Mouse (Mus musculus) megakaryocyte, embryonic 14.5 days (primary cell): ENCODE measurements around the gene Znrf4.

Experiments
- FLI1 ChIP-seq: IDR thresholded peaks from 2 replicates; pipeline ENCODE4 v1.6.1; 2012; ENCODE audit warnings: low read length, inconsistent platforms, mixed read lengths
- GATA1 ChIP-seq: IDR thresholded peaks from 3 replicates; pipeline ENCODE4 v1.6.1; 2012; ENCODE audit warnings: mixed read lengths, low read length, inconsistent platforms, borderline replicate concordance

- no peak for TF ChIP-seq GATA1
- TF ChIP-seq FLI1 = no peak
Observed at GRCm38 (mm10) chr17:56547116-56547845, 35.0 kb upstream of the Znrf4 start.
